Mouse (Mus musculus) MEL (cell line): ENCODE data around the gene Gpbp1l1. TPM values are rescaled to one million over a fixed set of nuclear protein-coding genes. Genes with fewer than 3 reads are reported as not detected.
A peak's percentile ranks its signal among the peaks of the same experiment; 100 is the strongest.

ENCODE experiments used
- DNase-seq: peaks from one replicate; pipeline ENCODE4 v3.0.0; 2011; ENCODE audit warnings: low read depth, low spot score
- H3K27ac ChIP-seq: 2 replicates; pipeline ENCODE4 v1.5.1; 2012; ENCODE audit warnings: low read depth, mild to moderate bottlenecking, control low read depth, low read length, moderate library complexity; ENCODE audit not compliant: control insufficient read depth
- H3K27me3 ChIP-seq, 2 experiments: fragments of 150-350 bp in 1 of 2; sonication (generic) in 1 of 2; 2 replicates each; pipeline ENCODE4 v1.6.1; 2012; ENCODE audit warnings: low read length in 2 of 2, mild to moderate bottlenecking in 2 of 2, improper control_type of control experiment in 1 of 2, moderate library complexity in 1 of 2; ENCODE audit not compliant: insufficient read depth in 2 of 2, control insufficient read depth in 1 of 2
- H3K36me3 ChIP-seq, 2 experiments: 2 replicates each; pipeline ENCODE4 v1.6.1; 2012 to 2014; ENCODE audit warnings: low read length in 2 of 2, improper control_type of control experiment in 1 of 2, inconsistent platforms in 1 of 2, mild to moderate bottlenecking in 1 of 2; ENCODE audit not compliant: insufficient read depth in 2 of 2, control insufficient read depth in 1 of 2
- H3K4me1 ChIP-seq, 2 experiments: fragments of 150-350 bp in 1 of 2; sonication (generic) in 1 of 2; 2 replicates each; pipeline ENCODE4 v1.6.1; 2012; ENCODE audit warnings: low read length in 2 of 2, improper control_type of control experiment in 1 of 2, mild to moderate bottlenecking in 1 of 2; ENCODE audit not compliant: insufficient read depth in 2 of 2, control insufficient read depth in 1 of 2
- H3K4me3 ChIP-seq, 2 experiments: fragments of 150-350 bp in 1 of 2; sonication (generic) in 1 of 2; 2 replicates each; pipeline ENCODE4 v1.5.1; 2012; ENCODE audit warnings: low read depth in 2 of 2, low read length in 2 of 2, mild to moderate bottlenecking in 2 of 2, moderate library complexity in 2 of 2, control low read depth in 1 of 2, improper control_type of control experiment in 1 of 2; ENCODE audit not compliant: control insufficient read depth in 1 of 2, insufficient read depth in 1 of 2
- H3K79me2 ChIP-seq: 2 replicates; pipeline ENCODE4 v1.6.1; 2012; ENCODE audit warnings: mild to moderate bottlenecking, low read length, moderate library complexity; ENCODE audit not compliant: control insufficient read depth, poor library complexity, insufficient read depth
- H3K9ac ChIP-seq: 2 replicates; pipeline ENCODE4 v1.6.1; 2012; ENCODE audit warnings: low read depth, mild to moderate bottlenecking, control low read depth, low read length, moderate library complexity; ENCODE audit not compliant: control insufficient read depth, poor library complexity, severe bottlenecking
- H3K9me3 ChIP-seq: fragments of 150-350 bp; sonication (generic); replicated peaks from 2 replicates; pipeline ENCODE4 v1.6.1; 2012; ENCODE audit warnings: mild to moderate bottlenecking, low read length, improper control_type of control experiment, moderate library complexity; ENCODE audit not compliant: insufficient read depth
- BHLHE40 ChIP-seq: IDR thresholded peaks from 2 replicates; pipeline ENCODE4 v1.6.1; 2012; ENCODE audit warnings: low read depth, mild to moderate bottlenecking, inconsistent platforms, low read length, improper control_type of control experiment, borderline replicate concordance
- CHD1 ChIP-seq: IDR thresholded peaks from 2 replicates; pipeline ENCODE4 v1.6.1; 2012; ENCODE audit warnings: low read depth, mild to moderate bottlenecking, inconsistent platforms, low read length, improper control_type of control experiment
- CHD2 ChIP-seq: IDR thresholded peaks from 2 replicates; pipeline ENCODE4 v1.6.1; 2011; ENCODE audit warnings: low read length, improper control_type of control experiment
- CTCF ChIP-seq, 3 experiments: IDR thresholded peaks in 2 of 3; conservative IDR thresholded peaks in 1 of 3; 2 replicates each; pipeline ENCODE4 v1.5.1; 2011 to 2012; ENCODE audit warnings: low read length in 3 of 3, low read depth in 2 of 3, mild to moderate bottlenecking in 2 of 3, improper control_type of control experiment in 1 of 3, inconsistent platforms in 1 of 3, mixed read lengths in 1 of 3, moderate library complexity in 1 of 3; ENCODE audit not compliant: control insufficient read depth in 1 of 3, insufficient read depth in 1 of 3, poor library complexity in 1 of 3, severe bottlenecking in 1 of 3
- E2F4 ChIP-seq: IDR thresholded peaks from 2 replicates; pipeline ENCODE4 v1.6.1; 2011; ENCODE audit warnings: low read depth, low read length, improper control_type of control experiment, borderline replicate concordance
- ELF1 ChIP-seq: IDR thresholded peaks from 2 replicates; pipeline ENCODE4 v1.6.1; 2014; ENCODE audit warnings: low read depth, mild to moderate bottlenecking, inconsistent platforms, low read length, improper control_type of control experiment, moderate library complexity
- EP300 ChIP-seq, 2 experiments: IDR thresholded peaks; 2 replicates each; pipeline ENCODE4 v1.6.1; 2011; ENCODE audit warnings: improper control_type of control experiment in 2 of 2, low read length in 2 of 2, low read depth in 1 of 2, mild to moderate bottlenecking in 1 of 2
- ETS1 ChIP-seq: IDR thresholded peaks from 2 replicates; pipeline ENCODE4 v1.6.1; 2012; ENCODE audit warnings: low read depth, mild to moderate bottlenecking, inconsistent platforms, low read length, improper control_type of control experiment, moderate library complexity
- GABPA ChIP-seq: IDR thresholded peaks from 2 replicates; pipeline ENCODE4 v1.6.1; 2012; ENCODE audit warnings: low read depth, mild to moderate bottlenecking, inconsistent platforms, low read length, improper control_type of control experiment, moderate library complexity
- GATA1 ChIP-seq: IDR thresholded peaks from 2 replicates; pipeline ENCODE4 v1.6.1; 2011; ENCODE audit warnings: low read depth, low read length, improper control_type of control experiment
- KAT2A ChIP-seq: conservative IDR thresholded peaks from 2 replicates; pipeline ENCODE4 v1.6.1; 2012; ENCODE audit warnings: low read depth, low read length, improper control_type of control experiment, inconsistent platforms
- MAFK ChIP-seq: IDR thresholded peaks from 2 replicates; pipeline ENCODE4 v1.6.1; 2011; ENCODE audit warnings: low read depth, mild to moderate bottlenecking, low read length, improper control_type of control experiment, borderline replicate concordance
- MAX ChIP-seq: IDR thresholded peaks from 2 replicates; pipeline ENCODE4 v1.6.1; 2011; ENCODE audit warnings: low read length, improper control_type of control experiment
- MAZ ChIP-seq: IDR thresholded peaks from 2 replicates; pipeline ENCODE4 v1.6.1; 2012; ENCODE audit warnings: low read depth, mild to moderate bottlenecking, inconsistent platforms, low read length, improper control_type of control experiment
- MEF2A ChIP-seq: IDR thresholded peaks from 2 replicates; pipeline ENCODE4 v1.6.1; 2014; ENCODE audit warnings: low read depth, mild to moderate bottlenecking, inconsistent platforms, low read length, improper control_type of control experiment; ENCODE audit not compliant: poor library complexity, insufficient replicate concordance, severe bottlenecking; ENCODE audit errors: extremely low read depth
- MXI1 ChIP-seq: IDR thresholded peaks from 2 replicates; pipeline ENCODE4 v1.6.1; 2011; ENCODE audit warnings: mild to moderate bottlenecking, low read depth, low read length, improper control_type of control experiment
- MYB ChIP-seq: IDR thresholded peaks from 2 replicates; pipeline ENCODE4 v1.6.1; 2011; ENCODE audit warnings: mild to moderate bottlenecking, low read depth, low read length, improper control_type of control experiment
- MYC ChIP-seq: IDR thresholded peaks from 2 replicates; pipeline ENCODE4 v1.6.1; 2011; ENCODE audit warnings: low read depth, mild to moderate bottlenecking, low read length, improper control_type of control experiment, moderate library complexity
- NELFE ChIP-seq: IDR thresholded peaks from 2 replicates; pipeline ENCODE4 v1.6.1; 2011; ENCODE audit warnings: low read depth, low read length, improper control_type of control experiment
- POLR2AphosphoS2 ChIP-seq: IDR thresholded peaks from 2 replicates; pipeline ENCODE4 v1.6.1; 2011; ENCODE audit warnings: low read length, improper control_type of control experiment
- POLR2AphosphoS5 ChIP-seq: IDR thresholded peaks from 2 replicates; pipeline ENCODE4 v1.6.1; 2012; ENCODE audit warnings: low read depth, borderline replicate concordance, mild to moderate bottlenecking, inconsistent platforms, low read length, moderate library complexity, mixed read lengths
- RAD21 ChIP-seq: IDR thresholded peaks from 2 replicates; pipeline ENCODE4 v1.6.1; 2011; ENCODE audit warnings: mild to moderate bottlenecking, low read depth, low read length, improper control_type of control experiment
- RCOR1 ChIP-seq: IDR thresholded peaks from 2 replicates; pipeline ENCODE4 v1.6.1; 2012; ENCODE audit warnings: low read depth, mild to moderate bottlenecking, inconsistent platforms, low read length, improper control_type of control experiment
- SIN3A ChIP-seq: IDR thresholded peaks from 2 replicates; pipeline ENCODE4 v1.6.1; 2012; ENCODE audit warnings: low read length, improper control_type of control experiment, inconsistent platforms
- SMC3 ChIP-seq: IDR thresholded peaks from 2 replicates; pipeline ENCODE4 v1.6.1; 2011; ENCODE audit warnings: low read depth, low read length, improper control_type of control experiment
- TBP ChIP-seq: IDR thresholded peaks from 2 replicates; pipeline ENCODE4 v1.8.0; 2011; ENCODE audit warnings: low read depth, low read length, improper control_type of control experiment
- TCF12 ChIP-seq: IDR thresholded peaks from 2 replicates; pipeline ENCODE4 v1.6.1; 2014; ENCODE audit warnings: low read depth, mild to moderate bottlenecking, inconsistent platforms, low read length, improper control_type of control experiment, moderate library complexity
- UBTF ChIP-seq: IDR thresholded peaks from 2 replicates; pipeline ENCODE4 v1.6.1; 2012; ENCODE audit warnings: low read depth, mild to moderate bottlenecking, inconsistent platforms, low read length, improper control_type of control experiment, moderate library complexity, borderline replicate concordance; ENCODE audit not compliant: insufficient read depth
- USF1 ChIP-seq: IDR thresholded peaks from 2 replicates; pipeline ENCODE4 v1.6.1; 2014; ENCODE audit warnings: low read depth, mild to moderate bottlenecking, inconsistent platforms, low read length, improper control_type of control experiment, moderate library complexity
- USF2 ChIP-seq, 2 experiments: IDR thresholded peaks; 2 replicates each; pipeline ENCODE4 v1.6.1; 2011 to 2012; ENCODE audit warnings: improper control_type of control experiment in 2 of 2, low read length in 2 of 2, borderline replicate concordance in 1 of 2, inconsistent platforms in 1 of 2, low read depth in 1 of 2, mild to moderate bottlenecking in 1 of 2; ENCODE audit not compliant: insufficient read depth in 1 of 2
- ZC3H11A ChIP-seq: IDR thresholded peaks from 2 replicates; pipeline ENCODE4 v1.6.1; 2012; ENCODE audit warnings: low read depth, mild to moderate bottlenecking, inconsistent platforms, low read length, improper control_type of control experiment
- ZKSCAN1 ChIP-seq: IDR thresholded peaks from 2 replicates; pipeline ENCODE4 v1.6.1; 2012; ENCODE audit warnings: low read depth, mild to moderate bottlenecking, inconsistent platforms, low read length, improper control_type of control experiment, moderate library complexity
- ZMIZ1 ChIP-seq: IDR thresholded peaks from 2 replicates; pipeline ENCODE4 v1.6.1; 2012; ENCODE audit warnings: low read depth, mild to moderate bottlenecking, inconsistent platforms, low read length, improper control_type of control experiment, moderate library complexity
- ZNF384 ChIP-seq: IDR thresholded peaks from 2 replicates; pipeline ENCODE4 v1.6.1; 2012; ENCODE audit warnings: low read depth, mild to moderate bottlenecking, inconsistent platforms, low read length, improper control_type of control experiment
- polyA plus RNA-seq, 2 experiments: library from polyadenylated mRNA; stranded (reverse) in 1 of 2; unstranded in 1 of 2; fragments of >175 nt in 1 of 2; fragments of >200 nt in 1 of 2; gene quantifications; 2 replicates each; pipeline versions ENCODE4 v1.2.1 to v1.2.4; 2012; ENCODE audit warnings: low replicate concordance in 2 of 2, low read depth in 1 of 2; ENCODE audit not compliant: insufficient read length in 2 of 2, insufficient read depth in 1 of 2, missing spikeins in 1 of 2
- total RNA-seq: library from RNA; depleted of rRNA; stranded (reverse); fragments of 300-350 nt; gene quantifications from 2 replicates; pipeline ENCODE4 v1.2.3, GENCODE M21; 2012; rRNA removed

Gene Gpbp1l1
- 26.7 and 29.1 TPM in 2 replicates for total RNA-seq
- polyA plus RNA-seq: 10 to 100 TPM in 1 of 2 experiments, not detected in 1; 46.3 TPM

DNA sequence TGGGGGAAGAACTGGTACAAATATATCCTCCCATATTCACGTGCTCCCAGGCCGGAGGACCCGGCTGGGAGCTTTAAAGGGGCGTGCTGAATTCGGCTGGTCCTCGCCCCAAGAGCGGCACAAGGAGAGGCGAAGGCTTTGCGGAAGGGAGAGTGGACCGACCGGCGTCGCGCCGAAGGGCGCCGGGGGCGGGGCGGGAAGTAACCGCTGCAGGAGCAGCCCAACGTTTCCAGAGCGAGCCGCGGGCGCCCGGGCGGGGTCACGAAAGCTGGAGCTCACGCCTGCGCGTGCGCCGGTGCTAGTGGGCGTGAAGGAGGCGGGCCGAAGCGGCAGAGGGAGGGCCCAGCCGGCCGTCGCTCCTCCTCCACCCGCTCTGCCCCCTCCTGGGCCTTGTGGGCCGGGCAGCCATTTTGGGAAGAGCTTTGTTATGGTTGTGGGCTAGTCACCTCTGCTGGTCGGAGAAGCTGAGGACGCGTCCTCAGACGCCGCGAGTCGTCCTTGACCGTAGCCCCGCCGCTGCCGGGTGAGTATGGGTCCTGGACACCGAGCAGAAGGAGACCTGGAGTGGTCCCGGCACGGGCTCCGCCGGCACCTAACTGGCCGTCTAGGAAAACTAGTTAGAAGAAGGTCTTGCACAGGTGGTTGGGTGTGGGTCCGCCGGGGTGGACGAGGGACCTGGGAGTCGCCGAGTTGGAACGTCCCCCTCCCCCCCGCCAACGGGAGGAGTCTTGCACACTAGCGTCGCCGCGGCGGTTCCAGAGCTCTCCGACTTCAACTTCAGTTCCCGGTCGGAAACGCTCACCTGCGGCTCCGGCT lies at the start of gene Gpbp1l1:
TSS of gene Gpbp1l1 (plus strand) at position 353 of the 816 bp plus-strand sequence.
- H3K4me1 ChIP-seq: 0 out of 4 replicates have a peak, but pooled peaks cover 0 to 2% of the 10 kb centered on the region in 2 experiments
- H3K27me3 ChIP-seq: no peaks in the 10 kb centered on the region
- peaks cover 0 to 24% of the 10 kb centered on the region in 2 experiments; a peak in 2 of 4 replicates for H3K36me3 ChIP-seq
- H3K4me3 ChIP-seq: peak within 1 kb of the TSS; percentile 82 to 97
- peak within 1 kb of the TSS; percentile 99 for H3K27ac ChIP-seq
- H3K9me3 ChIP-seq: no peaks in the 10 kb centered on the region
- peak within 1 kb of the TSS; percentile 98 for H3K9ac ChIP-seq
- peak; percentile 96 for DNase-seq
- peaks cover 51% of the 10 kb centered on the region for H3K79me2 ChIP-seq
- 0 out of 2 replicates have a peak, but pooled peaks have one; percentile 34 for TF ChIP-seq UBTF
- peak; percentile 48; the same call in 1 of the 2 replicates for TF ChIP-seq TCF12
- no peak for TF ChIP-seq MEF2A
- TF ChIP-seq POLR2AphosphoS2: peak; percentile 33; the same call in 1 of the 2 replicates
- no peak for TF ChIP-seq E2F4
- TF ChIP-seq MYB: 0 out of 2 replicates have a peak, but pooled peaks have one; percentile 44
- no peak for TF ChIP-seq ZNF384
- TF ChIP-seq MAZ: peak; percentile 93
- no peak for TF ChIP-seq KAT2A
- no peak for TF ChIP-seq GATA1
- TF ChIP-seq ELF1: peak; percentile 68; the same call in 1 of the 2 replicates
- TF ChIP-seq SMC3: no peak
- no peak for TF ChIP-seq BHLHE40
- TF ChIP-seq ETS1: no peak
- TF ChIP-seq TBP: no peak
- peak; percentile 80 for TF ChIP-seq NELFE
- peak; percentile 44; the same call in 1 of the 2 replicates for TF ChIP-seq GABPA
- TF ChIP-seq USF2 (IDR thresholded peaks at IDR 0.05; ENCODE audit: borderline replicate concordance in 1 of 2, insufficient read depth in 1 of 2, low read depth in 1 of 2, low read length in 2 of 2): no peak
- TF ChIP-seq RAD21: no peak
- 0 out of 2 replicates have a peak, but pooled peaks have one; percentile 70 for TF ChIP-seq CHD1
- TF ChIP-seq MYC: no peak
- TF ChIP-seq MXI1: no peak; the same call in none of the 2 replicates
- peak; percentile 47; the same call in 1 of the 2 replicates for TF ChIP-seq USF1
- TF ChIP-seq ZC3H11A: 0 out of 2 replicates have a peak, but pooled peaks have one; percentile 21
- no peak for TF ChIP-seq CHD2
- peak; percentile 12 for TF ChIP-seq MAX
- peak; percentile 47 for TF ChIP-seq SIN3A
- TF ChIP-seq EP300 (IDR thresholded peaks at IDR 0.05; ENCODE audit: low read depth in 1 of 2, low read length in 2 of 2): no peak
- no peak for TF ChIP-seq ZKSCAN1
- TF ChIP-seq POLR2AphosphoS5: no peak
- TF ChIP-seq RCOR1: 0 out of 2 replicates have a peak, but pooled peaks have one; percentile 28
- no peak for TF ChIP-seq CTCF (IDR thresholded peaks at IDR 0.05 in 2 of 3, conservative IDR thresholded peaks at IDR 0.05 in 1 of 3; ENCODE audit: control insufficient read depth in 1 of 3, insufficient read depth in 1 of 3, low read depth in 2 of 3, low read length in 3 of 3, poor library complexity in 1 of 3, severe bottlenecking in 1 of 3)
- TF ChIP-seq MAFK: no peak
- TF ChIP-seq ZMIZ1: peak; percentile 78; the same call in 1 of the 2 replicates
